Mouse (Mus musculus) hindbrain, embryonic 15.5 days (tissue): ENCODE measurements at regions not wholly inside any gene's neighbourhood (a gene's known extent, or its start where the extent isn't known, plus 50 kb on each side); places are given as distances from the start of the nearest gene placed in this dataset.

Source experiments
- ATAC-seq: fragments of 200-750 bp; cut with Nextera tagmentation; 2 replicates; pipeline ENCODE4 v1.8.0; 2017; ENCODE audit warnings: low read depth, moderate number of reproducible peaks, moderate TSS enrichment; ENCODE audit not compliant: low FRiP score
- H3K27ac ChIP-seq: fragments of 300-500 bp; sonication (generic); replicated peaks from 2 replicates; pipeline ENCODE4 v1.5.1; 2015; ENCODE audit warnings: mild to moderate bottlenecking, inconsistent platforms
- H3K27me3 ChIP-seq: fragments of 300-500 bp; sonication (generic); 2 replicates; pipeline ENCODE4 v1.6.1; 2015; ENCODE audit warnings: control low read depth, inconsistent platforms
- H3K36me3 ChIP-seq: fragments of 300-500 bp; sonication (generic); 2 replicates; pipeline ENCODE4 v1.6.1; 2015; ENCODE audit warnings: control low read depth, inconsistent platforms
- H3K4me1 ChIP-seq: fragments of 300-500 bp; sonication (generic); replicated peaks from 2 replicates; pipeline ENCODE4 v1.6.1; 2015; ENCODE audit warnings: control low read depth, inconsistent platforms
- H3K4me2 ChIP-seq: fragments of 300-500 bp; sonication (generic); 2 replicates; pipeline ENCODE4 v1.6.1; 2015; ENCODE audit warnings: moderate library complexity, mild to moderate bottlenecking, inconsistent platforms
- H3K4me3 ChIP-seq: fragments of 300-500 bp; sonication (generic); 2 replicates; pipeline ENCODE4 v1.5.1; 2015; ENCODE audit warnings: mild to moderate bottlenecking, inconsistent platforms
- H3K9ac ChIP-seq: fragments of 300-500 bp; sonication (generic); 2 replicates; pipeline ENCODE4 v1.6.1; 2015; ENCODE audit warnings: inconsistent platforms
- H3K9me3 ChIP-seq: fragments of 300-500 bp; sonication (generic); 2 replicates; pipeline ENCODE4 v1.6.1; 2016; ENCODE audit warnings: control low read depth, inconsistent platforms
- WGBS: fragments of 180-500 bp; shearing (Covaris S2); methylation state at CpG from one replicate; pipeline ENCODE4 v1.1.7; 2015; 5-methylcytosine and 5-hydroxymethylcytosine counted together

- no peak overlapping the region for H3K9ac ChIP-seq
- no peaks in the 10 kb centered on the region for H3K9me3 ChIP-seq
- ATAC-seq: no peak
- H3K4me3 ChIP-seq: no peak overlapping the region
- WGBS: 49% methylated on average over 18 of the region's 18 CpGs
- H3K36me3 ChIP-seq: no peaks in the 10 kb centered on the region
- no peaks in the 10 kb centered on the region for H3K4me1 ChIP-seq
- no peaks in the 10 kb centered on the region for H3K27me3 ChIP-seq
- H3K4me2 ChIP-seq: peak overlapping the region; percentile 17; the same call in 1 of the 2 replicates
- H3K27ac ChIP-seq: no peak overlapping the region
Observed at GRCm38 (mm10) chr10:23609270-23609914, 177.7 kb downstream of the Rps12 start.

- Histone ChIP-seq H3K9ac (no peak overlapping the region), H3K36me3 (no peaks in the 10 kb centered on the region), H3K4me3 (no peak overlapping the region), H3K27ac (no peak overlapping the region), H3K4me1 (no peaks in the 10 kb centered on the region), H3K27me3 (no peaks in the 10 kb centered on the region), H3K4me2 (no peak overlapping the region), H3K9me3 (no peaks in the 10 kb centered on the region)
- 28% methylated on average over 5 of the region's 5 CpGs for WGBS
- no peak for ATAC-seq
Observed at GRCm38 (mm10) chr10:23600701-23601100, 186.4 kb downstream of the Rps12 start.

DNA sequence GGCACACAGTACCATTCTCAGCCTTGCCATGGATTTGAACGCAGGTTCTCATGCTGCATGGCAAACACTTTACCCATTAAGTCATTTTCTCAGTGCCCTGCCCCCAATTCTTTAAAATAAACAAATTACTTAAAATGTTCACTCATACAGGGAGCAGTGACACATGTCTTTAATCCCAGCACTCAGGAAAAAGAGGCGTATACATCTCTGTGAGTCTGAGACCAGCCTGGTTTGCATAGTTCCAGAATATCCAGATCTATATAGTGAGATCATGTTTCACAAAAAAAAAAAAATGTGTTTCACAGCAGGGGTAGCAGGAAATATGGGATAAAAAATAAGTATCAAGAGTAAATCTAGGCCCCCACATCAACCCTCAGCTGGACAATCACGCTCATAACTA is 191.5 kb downstream of the Rps12 start:
- no peaks in the 10 kb centered on the region for H3K9me3 ChIP-seq
- H3K27me3 ChIP-seq: no peaks in the 10 kb centered on the region
- no peaks in the 10 kb centered on the region for H3K36me3 ChIP-seq
- no peak overlapping the region for H3K4me2 ChIP-seq
- no peak overlapping the region for H3K9ac ChIP-seq
- H3K4me3 ChIP-seq: no peak overlapping the region
- no peaks in the 10 kb centered on the region for H3K4me1 ChIP-seq
- no peak overlapping the region for H3K27ac ChIP-seq
- no peak for ATAC-seq
- WGBS: 92% methylated on average over 3 of the region's 3 CpGs

DNA sequence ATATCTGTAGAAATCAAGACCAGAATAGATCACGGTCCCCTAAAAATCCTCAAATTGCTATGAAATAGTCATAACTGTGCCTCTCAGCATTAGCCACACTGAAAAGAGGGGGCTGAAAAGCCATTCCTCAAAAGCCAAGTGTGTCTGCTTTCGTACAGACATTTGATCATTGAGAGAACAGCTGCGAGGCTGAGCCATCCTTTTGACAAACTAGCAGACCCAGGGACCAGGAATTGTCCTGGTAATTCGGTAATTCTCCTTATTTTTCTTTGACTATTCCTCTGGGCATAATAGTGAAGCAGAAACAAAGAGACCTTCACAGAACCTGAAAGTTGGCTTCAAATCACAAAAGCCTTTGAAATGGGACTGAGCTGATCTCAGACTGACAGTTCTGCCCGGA is 206.8 kb downstream of the Rps12 start:
- no peak overlapping the region for H3K27ac ChIP-seq
- no peak overlapping the region for H3K4me2 ChIP-seq
- no peak for ATAC-seq
- no peaks in the 10 kb centered on the region for H3K27me3 ChIP-seq
- H3K4me3 ChIP-seq: no peak overlapping the region
- H3K9me3 ChIP-seq: no peaks in the 10 kb centered on the region
- H3K9ac ChIP-seq: no peak overlapping the region
- 46% methylated on average over 5 of the region's 5 CpGs for WGBS
- H3K4me1 ChIP-seq: no peaks in the 10 kb centered on the region
- H3K36me3 ChIP-seq: no peaks in the 10 kb centered on the region

DNA sequence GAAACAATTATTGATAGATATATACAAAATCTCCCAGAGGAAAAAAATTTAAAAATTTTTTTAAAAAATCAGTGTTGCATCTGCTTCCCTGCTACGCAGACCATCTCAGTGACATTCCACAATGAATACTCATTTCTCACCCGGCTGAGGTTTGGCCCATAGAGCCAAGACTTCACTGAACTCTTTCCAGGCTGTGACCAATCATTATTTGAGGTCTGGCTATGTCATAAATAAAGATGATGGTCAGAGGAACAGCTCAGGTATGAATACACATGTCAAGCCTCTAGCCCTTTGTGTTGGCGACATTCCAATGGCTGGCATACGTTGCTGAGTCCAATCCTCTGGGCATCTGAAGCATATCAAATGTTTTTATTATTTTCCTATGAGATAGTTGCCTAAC is 216.1 kb downstream of the Rps12 start:
- H3K4me3 ChIP-seq: no peak overlapping the region
- no peak overlapping the region for H3K27ac ChIP-seq
- no peaks in the 10 kb centered on the region for H3K27me3 ChIP-seq
- no peak for ATAC-seq
- no peaks in the 10 kb centered on the region for H3K9me3 ChIP-seq
- H3K36me3 ChIP-seq: no peaks in the 10 kb centered on the region
- WGBS: 81% methylated on average over 4 of the region's 4 CpGs
- no peak overlapping the region for H3K4me2 ChIP-seq
- H3K4me1 ChIP-seq: no peaks in the 10 kb centered on the region
- H3K9ac ChIP-seq: no peak overlapping the region

GRCm38 (mm10) chr10:23569386-23569785 is 217.7 kb downstream of the Rps12 start:
- no peak overlapping the region for H3K4me2 ChIP-seq
- no peaks in the 10 kb centered on the region for H3K4me1 ChIP-seq
- ATAC-seq: no peak
- no peak overlapping the region for H3K9ac ChIP-seq
- H3K4me3 ChIP-seq: no peak overlapping the region
- H3K27ac ChIP-seq: no peak overlapping the region
- no peaks in the 10 kb centered on the region for H3K9me3 ChIP-seq
- H3K36me3 ChIP-seq: no peaks in the 10 kb centered on the region
- no peaks in the 10 kb centered on the region for H3K27me3 ChIP-seq

GRCm38 (mm10) chr10:23562273-23562885 is 211.8 kb upstream of the Eya4 start:
- 85% methylated on average over 5 of the region's 5 CpGs for WGBS
- Histone ChIP-seq H3K9ac (no peak overlapping the region), H3K27ac (no peak overlapping the region), H3K4me1 (no peaks in the 10 kb centered on the region), H3K36me3 (no peaks in the 10 kb centered on the region), H3K4me3 (no peak overlapping the region), H3K27me3 (no peaks in the 10 kb centered on the region), H3K9me3 (no peaks in the 10 kb centered on the region), H3K4me2 (no peak overlapping the region)
- ATAC-seq: no peak

DNA sequence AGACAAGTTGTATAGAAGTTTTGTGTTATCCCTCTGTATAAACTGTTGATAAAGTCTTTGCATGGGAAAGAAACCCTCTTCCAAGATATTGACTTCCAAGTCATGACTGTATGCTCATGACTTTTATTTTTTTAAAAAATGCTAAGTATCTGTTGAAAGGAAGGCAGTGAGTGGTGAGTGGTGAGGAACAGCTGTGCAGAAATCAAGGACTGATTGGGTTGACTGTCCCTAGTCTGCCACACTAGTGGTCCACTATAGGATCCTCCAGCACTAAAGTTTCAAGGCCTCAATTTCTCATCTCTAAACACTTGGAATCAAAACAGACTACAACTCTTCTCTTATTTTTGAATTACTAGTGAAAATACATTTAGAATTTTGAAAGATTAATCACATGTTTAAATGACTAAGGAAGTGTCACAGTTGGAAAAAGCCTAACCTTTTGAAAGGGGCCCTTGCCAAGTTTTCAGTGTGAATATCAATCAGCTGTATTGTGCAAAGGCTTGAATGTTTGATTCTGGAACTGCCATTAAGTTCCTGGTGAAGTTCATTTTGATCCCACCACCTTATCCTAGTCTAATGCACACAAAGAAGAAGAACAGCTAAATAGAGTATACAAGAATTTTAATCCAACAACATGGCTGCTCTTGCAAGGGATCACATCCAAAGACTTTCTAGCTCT is 209.5 kb upstream of the Eya4 start:
- Histone ChIP-seq H3K27ac (no peak overlapping the region), H3K4me2 (no peak overlapping the region), H3K36me3 (no peaks in the 10 kb centered on the region), H3K9me3 (no peaks in the 10 kb centered on the region), H3K9ac (no peak overlapping the region), H3K27me3 (no peaks in the 10 kb centered on the region), H3K4me3 (no peak overlapping the region), H3K4me1 (no peaks in the 10 kb centered on the region)
- ATAC-seq: no peak

DNA sequence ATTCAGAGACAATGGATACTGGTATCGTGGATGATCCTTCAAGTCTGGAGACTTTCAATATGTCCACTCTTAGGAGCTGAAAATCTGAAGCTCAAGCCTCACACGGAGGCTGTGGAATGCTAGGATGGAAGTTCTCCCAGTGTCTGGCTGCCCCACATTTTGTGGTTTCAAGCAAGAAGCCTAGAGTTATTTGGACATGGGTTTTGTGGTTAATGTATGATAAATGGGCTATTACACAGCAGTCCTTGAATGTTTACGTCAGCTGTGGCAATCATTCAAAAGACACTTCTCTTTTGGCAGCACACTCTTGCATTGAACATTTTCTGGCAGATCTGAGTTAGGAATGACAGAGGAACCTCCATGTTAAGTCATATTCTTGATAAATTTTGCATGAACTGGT is 207.2 kb upstream of the Eya4 start:
- H3K4me2 ChIP-seq: no peak overlapping the region
- WGBS: 88% methylated on average over 3 of the region's 3 CpGs
- ATAC-seq: no peak
- no peaks in the 10 kb centered on the region for H3K36me3 ChIP-seq
- no peak overlapping the region for H3K4me3 ChIP-seq
- H3K9me3 ChIP-seq: no peaks in the 10 kb centered on the region
- H3K27me3 ChIP-seq: no peaks in the 10 kb centered on the region
- no peaks in the 10 kb centered on the region for H3K4me1 ChIP-seq
- no peak overlapping the region for H3K27ac ChIP-seq
- no peak overlapping the region for H3K9ac ChIP-seq

- H3K4me3 ChIP-seq: no peak overlapping the region
- H3K27ac ChIP-seq: no peak overlapping the region
- WGBS: 28% methylated on average over 3 of the region's 3 CpGs
- no peaks in the 10 kb centered on the region for H3K9me3 ChIP-seq
- peaks cover 6% of the 10 kb centered on the region for H3K4me1 ChIP-seq
- no peak overlapping the region for H3K9ac ChIP-seq
- no peak overlapping the region for H3K4me2 ChIP-seq
- H3K36me3 ChIP-seq: no peaks in the 10 kb centered on the region
- no peak for ATAC-seq
- no peaks in the 10 kb centered on the region for H3K27me3 ChIP-seq
Observed at GRCm38 (mm10) chr10:23549207-23549606, 198.6 kb upstream of the Eya4 start.

GRCm38 (mm10) chr10:23548322-23548721 is 197.7 kb upstream of the Eya4 start:
- no peak overlapping the region for H3K4me2 ChIP-seq
- H3K27me3 ChIP-seq: no peaks in the 10 kb centered on the region
- no peak overlapping the region for H3K27ac ChIP-seq
- 89% methylated on average over 6 of the region's 6 CpGs for WGBS
- no peaks in the 10 kb centered on the region for H3K36me3 ChIP-seq
- no peak overlapping the region for H3K4me3 ChIP-seq
- H3K9me3 ChIP-seq: no peaks in the 10 kb centered on the region
- peaks cover 6% of the 10 kb centered on the region for H3K4me1 ChIP-seq
- ATAC-seq: no peak
- no peak overlapping the region for H3K9ac ChIP-seq

DNA sequence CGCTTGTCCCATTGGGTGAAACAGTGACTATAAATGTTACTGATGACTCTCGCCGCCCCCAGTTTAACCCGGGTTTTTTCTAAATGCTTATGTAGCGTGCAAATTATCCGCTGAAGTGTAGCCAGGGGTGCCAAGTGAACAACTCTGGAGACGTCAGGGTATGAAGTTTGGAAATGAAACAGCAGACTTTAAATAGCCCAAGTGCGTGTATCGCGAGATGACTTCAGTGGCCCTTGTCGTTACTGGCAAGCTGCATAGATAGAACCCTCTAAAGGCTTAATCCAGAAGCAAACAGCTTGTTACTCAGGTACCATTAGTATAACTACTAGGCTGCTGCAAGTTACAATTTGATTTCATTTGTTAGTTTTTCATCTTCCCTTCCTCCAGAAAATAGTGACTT is 192.1 kb upstream of the Eya4 start:
- Histone ChIP-seq H3K4me2 (no peak overlapping the region), H3K9me3 (no peaks in the 10 kb centered on the region), H3K36me3 (no peaks in the 10 kb centered on the region), H3K27me3 (no peaks in the 10 kb centered on the region), H3K4me1 (no peaks in the 10 kb centered on the region), H3K9ac (no peak overlapping the region), H3K27ac (no peak overlapping the region), H3K4me3 (no peak overlapping the region)
- 64% methylated on average over 11 of the region's 11 CpGs for WGBS
- ATAC-seq: no peak
